Mouse (Mus musculus) cerebellum, adult 2 months (tissue): ENCODE results near the gene Akt3. TPM values are rescaled to one million over a fixed set of nuclear protein-coding genes. Genes with fewer than 3 reads are reported as not detected.

Experiments used
- DNase-seq, 2 experiments: peaks; one replicate each; pipeline ENCODE4 v3.0.0; 2021
- H3K27ac ChIP-seq: fragments of 200-500 bp; 2 replicates; pipeline ENCODE4 v1.5.1; 2012; ENCODE audit warnings: low read length, control low read depth, inconsistent platforms; ENCODE audit not compliant: insufficient read depth
- H3K27me3 ChIP-seq: fragments of 200-500 bp; 2 replicates; pipeline ENCODE4 v1.6.1; 2012; ENCODE audit warnings: inconsistent platforms, mild to moderate bottlenecking, low read length, moderate library complexity; ENCODE audit not compliant: control insufficient read depth, insufficient read depth
- H3K4me1 ChIP-seq: fragments of 200-500 bp; 2 replicates; pipeline ENCODE4 v1.6.1; 2011; ENCODE audit warnings: low read length; ENCODE audit not compliant: control insufficient read depth, insufficient read depth
- H3K4me3 ChIP-seq: fragments of 200-500 bp; replicated peaks from 2 replicates; pipeline ENCODE3; 2011; ENCODE audit warnings: mild to moderate bottlenecking, low read depth, low read length, control low read depth; ENCODE audit not compliant: insufficient read depth
- CTCF ChIP-seq: fragments of 200-500 bp; IDR thresholded peaks from 2 replicates; pipeline ENCODE4 v1.5.1; 2011; ENCODE audit warnings: low read depth, mild to moderate bottlenecking, control low read depth, low read length, moderate library complexity, borderline replicate concordance; ENCODE audit not compliant: insufficient read depth
- POLR2A ChIP-seq: fragments of 200-500 bp; IDR thresholded peaks from 2 replicates; pipeline ENCODE4 v1.6.1; 2011; ENCODE audit warnings: low read length, control low read depth, borderline replicate concordance; ENCODE audit not compliant: insufficient read depth
- WGBS: fragments of 180-500 bp; shearing (Covaris S2); methylation state at CpG from one replicate; pipeline ENCODE4 v1.1.7; 2018; 5-methylcytosine and 5-hydroxymethylcytosine counted together
- polyA plus RNA-seq: library from polyadenylated mRNA; depleted of rRNA; stranded (reverse); fragments of >200 nt; gene quantifications from 2 replicates; pipeline ENCODE4 v1.2.3, GENCODE M21; 2012

The Akt3 gene
- polyA plus RNA-seq, 1 experiment: 40.0 TPM

DNA sequence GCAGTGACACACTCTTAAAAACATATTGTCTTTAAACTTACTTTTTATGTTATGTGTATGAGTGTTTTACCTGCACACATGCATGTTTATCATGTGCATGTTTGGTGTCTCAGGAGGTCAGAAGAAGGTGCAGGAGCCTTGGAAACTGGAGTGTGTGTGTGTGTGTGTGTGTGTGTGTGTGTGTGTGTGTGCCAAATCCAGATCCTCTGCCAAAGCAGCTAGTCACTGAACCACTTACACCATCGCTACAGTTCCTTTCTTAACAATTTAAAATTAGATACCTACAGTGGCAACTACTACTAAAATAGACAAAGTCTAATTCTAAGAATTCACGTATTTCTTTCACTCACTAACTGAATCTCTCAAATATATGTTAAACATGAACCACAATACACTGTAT lies 209.2 kb downstream of the Akt3 start:
- Histone ChIP-seq H3K4me1 (peaks cover 4% of the 10 kb centered on the region; the same call in 1 of the 2 replicates), H3K27ac (no peak overlapping the region), H3K4me3 (no peak overlapping the region), H3K27me3 (no peaks in the 10 kb centered on the region)
- TF ChIP-seq CTCF (no peak), POLR2A (no peak)
- DNase-seq: no peak
- 75% methylated on average over 2 of the region's 2 CpGs for WGBS

DNA sequence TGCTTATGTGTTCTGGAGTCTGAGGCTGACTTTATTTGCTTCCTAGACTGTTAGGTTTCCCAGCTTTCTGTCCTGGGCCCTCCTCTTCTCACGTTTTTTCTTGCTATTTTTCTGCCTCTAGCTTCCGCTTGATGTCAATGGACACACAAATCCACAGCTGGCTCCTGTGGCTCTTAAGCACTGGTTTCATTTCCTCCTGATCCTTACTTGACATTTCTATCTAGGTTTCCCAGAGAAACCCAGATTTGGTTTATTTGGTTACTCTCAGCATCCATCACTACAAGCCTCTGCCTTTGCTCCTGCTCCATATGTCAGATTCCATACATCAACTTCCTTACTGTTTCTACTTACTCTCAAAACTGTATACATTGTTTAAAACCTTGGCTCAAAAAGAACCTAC lies 211.0 kb downstream of the Akt3 start:
- H3K27ac ChIP-seq: no peak overlapping the region
- no peak overlapping the region for H3K4me3 ChIP-seq
- no peak for DNase-seq
- no peak for TF ChIP-seq POLR2A
- TF ChIP-seq CTCF: no peak
- H3K27me3 ChIP-seq: no peaks in the 10 kb centered on the region
- H3K4me1 ChIP-seq: peaks cover 4% of the 10 kb centered on the region; the same call in 1 of the 2 replicates
- WGBS: 82% methylated on average over 2 of the region's 2 CpGs

DNA sequence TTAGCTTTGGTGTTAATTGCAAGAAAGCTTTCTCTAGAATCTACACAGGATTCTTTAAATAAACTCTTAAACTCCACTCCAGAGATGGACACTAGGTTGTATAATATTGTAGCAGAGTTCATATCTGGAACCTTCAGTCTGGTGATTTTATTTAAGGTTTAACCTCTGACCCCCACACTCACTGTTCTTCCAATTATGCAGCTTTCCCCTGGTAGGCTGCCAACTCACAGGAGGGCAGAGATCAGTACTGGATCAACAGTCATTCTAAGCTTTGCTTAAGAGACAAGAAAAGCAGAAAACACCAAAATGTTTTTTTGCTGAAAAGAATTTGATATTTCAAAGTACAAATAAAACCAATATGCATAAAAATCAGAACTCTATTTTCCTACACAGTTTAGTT lies 212.1 kb downstream of the Akt3 start:
- DNase-seq: peak in 1 of 2 experiments; percentile 39

DNA sequence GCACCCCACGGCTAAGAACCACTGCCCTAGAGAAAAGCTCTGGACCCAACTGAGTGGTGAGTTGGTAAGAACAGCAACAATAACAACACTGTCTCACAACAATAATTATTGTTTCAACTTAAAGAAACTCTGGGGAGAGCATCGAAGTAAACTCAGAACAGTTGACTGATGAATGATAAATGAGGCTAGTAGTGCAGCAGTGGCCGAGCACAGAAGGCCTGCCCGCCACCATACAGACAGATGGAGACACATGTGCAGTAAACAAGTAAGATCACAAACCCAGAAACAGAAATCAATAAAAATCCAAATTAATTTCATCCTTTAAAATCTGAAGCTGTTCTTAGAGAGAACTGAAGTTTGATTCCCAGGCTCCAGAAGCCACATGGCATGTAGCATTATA lies 217.9 kb downstream of the Akt3 start:
- DNase-seq: no peak
- Histone ChIP-seq H3K27ac (no peak overlapping the region), H3K27me3 (no peaks in the 10 kb centered on the region), H3K4me3 (no peak overlapping the region), H3K4me1 (no peaks in the 10 kb centered on the region; the same call in 1 of the 2 replicates)
- TF ChIP-seq POLR2A (no peak), CTCF (no peak)
- 58% methylated on average over 4 of the region's 4 CpGs for WGBS

More for the DNA sequence above, 212.1 kb downstream of the Akt3 start:
- Histone ChIP-seq H3K27ac (no peak overlapping the region), H3K4me3 (no peak overlapping the region), H3K4me1 (no peaks in the 10 kb centered on the region), H3K27me3 (no peaks in the 10 kb centered on the region)
- TF ChIP-seq CTCF: no peak
- TF ChIP-seq POLR2A: no peak

DNA sequence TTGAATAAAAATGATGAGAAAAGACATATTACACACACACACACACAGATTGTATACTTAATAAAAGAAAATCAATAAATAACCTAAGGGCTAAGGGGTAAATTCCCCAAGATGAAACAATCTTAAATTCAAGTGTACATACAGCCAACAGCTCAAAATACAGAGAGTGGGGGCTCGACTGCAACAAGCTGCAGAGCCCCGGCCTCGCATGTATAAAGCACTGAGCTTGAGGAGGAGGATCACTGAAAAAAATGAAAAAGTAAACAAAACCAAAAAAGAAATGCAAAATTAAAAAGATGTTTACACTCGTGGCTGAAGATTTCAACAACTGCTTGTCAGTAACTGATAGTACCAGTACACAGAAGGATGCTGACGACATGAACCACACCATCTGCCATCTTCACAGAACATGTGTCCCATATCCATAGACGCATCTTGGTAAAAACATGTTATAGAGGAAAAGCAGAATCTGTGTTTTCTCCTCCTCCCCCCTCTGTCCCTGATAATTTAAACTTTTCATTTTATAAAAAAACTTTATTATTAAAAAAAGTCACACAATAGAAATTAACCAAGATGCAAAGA lies 218.8 kb downstream of the Akt3 start:
- Histone ChIP-seq H3K27me3 (no peaks in the 10 kb centered on the region), H3K27ac (no peak overlapping the region), H3K4me1 (peaks cover 6% of the 10 kb centered on the region; the same call in 1 of the 2 replicates), H3K4me3 (no peak overlapping the region)
- no peak for TF ChIP-seq CTCF
- no peak for TF ChIP-seq POLR2A
- peak in 1 of 2 experiments; percentile 34 for DNase-seq
- WGBS: 56% methylated on average over 6 of the region's 6 CpGs

DNA sequence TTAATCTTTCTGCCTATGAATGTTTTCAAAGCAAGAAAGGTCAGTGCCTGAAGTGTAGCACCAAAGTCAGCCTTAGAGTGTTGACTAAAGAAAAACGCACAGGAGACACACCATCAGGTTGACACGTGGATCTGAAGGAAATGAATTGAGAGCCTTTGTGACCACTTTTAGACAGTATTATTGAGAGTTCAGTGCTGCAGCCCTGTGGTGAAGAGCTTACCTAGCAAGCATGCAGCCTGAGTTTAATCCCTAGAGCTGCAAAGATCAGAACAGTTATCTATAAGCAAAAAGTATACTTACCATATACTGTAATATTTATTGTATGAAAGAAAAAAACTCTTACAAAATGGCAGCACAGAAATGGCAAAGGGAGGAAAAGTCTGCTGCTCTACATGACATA lies 219.6 kb downstream of the Akt3 start:
- no peak for DNase-seq
- Histone ChIP-seq H3K4me3 (no peak overlapping the region), H3K27ac (no peak overlapping the region), H3K4me1 (peaks cover 8% of the 10 kb centered on the region; the same call in 1 of the 2 replicates), H3K27me3 (no peaks in the 10 kb centered on the region)
- TF ChIP-seq CTCF (no peak), POLR2A (no peak)
- 32% methylated on average over 2 of the region's 2 CpGs for WGBS

DNA sequence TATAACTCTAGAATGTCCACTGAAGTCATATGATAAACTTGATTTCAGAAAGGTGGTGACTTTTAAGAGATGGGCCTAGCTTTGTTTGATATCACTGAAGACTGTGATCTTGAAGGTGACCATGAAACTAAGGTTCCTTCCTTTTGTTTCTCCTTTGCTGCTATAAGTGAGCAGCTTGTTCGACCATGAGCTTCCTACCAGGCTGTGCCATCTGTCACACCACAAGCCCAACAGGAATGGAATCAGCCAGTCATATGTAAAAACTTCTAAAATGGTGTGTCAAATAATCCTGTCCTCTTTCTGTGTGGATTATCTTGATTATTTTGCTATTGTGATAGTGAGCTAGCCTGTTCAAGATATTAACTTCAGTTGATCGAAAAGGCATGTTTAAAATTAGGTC lies 222.5 kb downstream of the Akt3 start:
- no peaks in the 10 kb centered on the region for H3K27me3 ChIP-seq

DNA sequence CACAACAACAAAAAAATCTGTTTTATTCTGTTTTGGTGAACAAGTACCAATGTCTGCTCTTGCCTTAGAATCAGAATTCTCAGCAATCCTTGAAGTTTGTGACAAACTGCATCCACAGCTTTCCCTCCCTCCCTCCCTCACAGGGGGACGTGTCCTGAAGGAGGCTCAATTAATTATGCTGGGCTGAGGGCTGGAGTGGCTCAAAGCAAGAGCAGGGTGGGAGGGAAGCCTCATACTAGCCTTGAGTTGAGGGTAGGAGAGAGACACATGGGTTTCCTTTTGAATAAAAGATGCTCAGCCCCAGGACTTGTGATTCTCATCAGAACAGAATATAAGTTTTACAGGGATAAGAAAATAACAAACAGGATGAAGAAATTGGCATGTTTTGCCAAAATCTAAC lies 225.8 kb downstream of the Akt3 start:
- Histone ChIP-seq H3K27ac (no peak overlapping the region), H3K4me3 (no peak overlapping the region), H3K27me3 (no peaks in the 10 kb centered on the region), H3K4me1 (peaks cover 9% of the 10 kb centered on the region)
- TF ChIP-seq CTCF (no peak), POLR2A (no peak)
- no peak for DNase-seq
- WGBS: 40% methylated on average over 1 of the region's 1 CpGs

More for the DNA sequence above, 222.5 kb downstream of the Akt3 start:
- WGBS: 36% methylated on average over 2 of the region's 2 CpGs
- H3K4me3 ChIP-seq: no peak overlapping the region
- DNase-seq: peak; percentile 69 to 89
- no peak overlapping the region for H3K27ac ChIP-seq
- H3K4me1 ChIP-seq: peaks cover 8% of the 10 kb centered on the region
- TF ChIP-seq POLR2A: no peak
- TF ChIP-seq CTCF: no peak
